Mouse (Mus musculus) heart, postnatal 36 days (tissue): ENCODE data around the gene Gm17455. TPM values are rescaled to one million over a fixed set of nuclear protein-coding genes. Genes with fewer than 3 reads are reported as not detected.

Source experiments
- DNase-seq, 2 experiments: peaks; one replicate each; pipeline ENCODE4 v3.0.0; 2021 to 2022
- intact Hi-C: fragments of 180-260 bp; cut with DNase I; formaldehyde crosslinking; loops from one replicate; pipeline ENCODE4 v1.15.1; 2025
- total RNA-seq, 2 experiments: library from RNA; stranded (reverse); gene quantifications; 2 replicates each; pipeline ENCODE4 v1.2.3; 2021

Gm17455 gene
- not detected for total RNA-seq

DNA sequence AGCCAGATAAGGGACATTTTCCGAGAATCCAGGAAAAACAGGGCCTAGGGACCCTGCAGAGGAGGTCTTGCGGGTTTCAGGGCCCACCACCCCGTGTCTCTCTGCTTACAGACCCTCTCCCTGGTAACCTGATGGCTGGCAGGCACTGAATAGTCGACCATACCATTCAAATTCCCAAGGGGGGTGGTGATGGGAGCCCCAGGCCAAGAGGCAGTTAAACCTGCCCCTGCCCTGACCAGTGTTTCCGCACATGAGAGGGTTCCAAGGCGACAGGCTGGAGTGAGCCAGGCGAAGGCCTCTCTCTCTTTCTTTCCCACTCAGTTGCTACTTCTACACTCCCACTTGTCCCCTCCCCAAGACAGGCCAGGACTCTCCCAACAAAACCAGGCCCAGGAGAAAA is at the start of gene Gm17455:
Gm17455 (plus strand) TSS at position 278 of the 400 bp plus-strand sequence.
- DNase-seq, result no peak
- intact Hi-C loops, result no loop called here

DNA sequence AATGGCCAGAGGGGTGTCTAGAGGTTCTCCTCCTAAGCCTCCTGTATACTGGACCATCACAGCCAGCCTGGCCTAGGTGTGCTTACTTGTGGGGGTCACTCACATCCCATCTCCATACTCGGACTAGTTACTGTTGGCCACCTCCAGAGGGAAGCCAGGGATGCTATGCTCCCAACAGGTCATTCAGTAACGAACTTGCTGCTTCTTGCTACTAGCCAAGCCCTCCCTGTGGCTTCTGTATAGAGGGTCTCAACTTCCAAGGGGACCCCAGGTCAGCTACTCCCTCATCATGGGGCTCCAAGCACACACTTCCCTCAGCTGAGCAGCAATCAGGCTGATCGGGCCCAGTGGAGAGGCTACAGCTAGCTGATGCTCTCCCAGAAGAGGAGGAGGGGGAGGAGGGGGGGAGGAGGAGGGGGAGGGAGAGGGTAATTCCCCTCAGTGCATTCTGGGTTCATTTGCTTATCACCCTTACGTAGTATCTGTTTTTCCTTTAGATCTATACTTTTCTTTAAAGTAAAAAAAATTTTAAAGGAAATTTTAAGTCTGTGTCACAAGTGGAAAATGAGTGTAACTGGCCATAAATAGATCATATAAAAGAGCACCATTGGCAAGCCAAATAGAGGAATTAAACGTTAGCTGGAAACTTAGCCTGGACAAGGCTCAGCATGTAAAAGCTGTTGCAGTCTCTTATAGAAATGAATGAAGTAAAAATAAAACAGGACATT is 49.3 kb upstream of the Gm17455 start:
- intact Hi-C loops, result loop anchor here (5.0 kb wide), 1 partner anchor 482 kb away; the partner anchor contains the start of gene Unc5b
- DNase-seq, result no peak

DNA sequence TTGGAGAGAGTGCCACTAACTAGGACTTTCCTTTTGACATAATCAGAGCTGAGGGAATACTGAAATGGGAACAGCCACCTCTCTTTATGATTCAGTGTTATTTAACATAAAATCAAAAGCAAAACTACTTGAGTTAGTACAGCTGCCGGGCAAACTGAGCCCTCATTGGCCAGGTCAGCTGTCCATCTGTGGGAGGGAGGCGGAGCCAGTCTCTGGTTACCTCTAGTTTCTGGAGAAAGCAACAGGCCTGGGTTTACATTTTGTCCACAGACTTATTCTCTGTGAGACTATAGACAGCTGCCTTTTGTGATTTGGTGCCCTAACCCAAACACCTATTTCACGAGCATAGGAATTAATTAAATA is 48.7 kb upstream of the Gm17455 start:
- peak; percentile 92 to 99 for DNase-seq
- intact Hi-C loops, result loop anchor here (5.0 kb wide), 1 partner anchor 482 kb away; the partner anchor contains the start of gene Unc5b

DNA sequence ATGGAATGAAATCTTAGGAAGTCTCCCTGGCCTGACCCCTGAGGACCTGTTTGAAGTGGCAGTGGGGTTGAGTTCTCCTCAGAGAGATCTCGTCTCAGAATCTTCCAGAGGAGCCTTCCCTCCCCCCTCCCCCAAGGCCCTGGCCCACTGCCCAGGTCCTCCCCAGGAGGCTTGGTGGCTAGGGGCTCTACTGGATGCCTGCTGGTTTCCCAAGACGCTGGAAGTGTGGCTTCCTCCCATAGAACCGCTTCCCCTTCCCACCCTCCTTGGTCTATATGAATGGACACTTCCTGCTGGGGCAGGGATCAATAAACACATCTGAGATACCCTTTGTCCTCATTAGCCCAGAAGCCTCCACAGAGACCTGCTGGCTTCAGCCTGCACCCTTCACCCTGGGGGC is 48.3 kb upstream of the Gm17455 start:
- no peak for DNase-seq
- intact Hi-C loops, result loop anchor here (5.0 kb wide), 1 partner anchor 481 kb away; the partner anchor contains the start of gene Unc5b

DNA sequence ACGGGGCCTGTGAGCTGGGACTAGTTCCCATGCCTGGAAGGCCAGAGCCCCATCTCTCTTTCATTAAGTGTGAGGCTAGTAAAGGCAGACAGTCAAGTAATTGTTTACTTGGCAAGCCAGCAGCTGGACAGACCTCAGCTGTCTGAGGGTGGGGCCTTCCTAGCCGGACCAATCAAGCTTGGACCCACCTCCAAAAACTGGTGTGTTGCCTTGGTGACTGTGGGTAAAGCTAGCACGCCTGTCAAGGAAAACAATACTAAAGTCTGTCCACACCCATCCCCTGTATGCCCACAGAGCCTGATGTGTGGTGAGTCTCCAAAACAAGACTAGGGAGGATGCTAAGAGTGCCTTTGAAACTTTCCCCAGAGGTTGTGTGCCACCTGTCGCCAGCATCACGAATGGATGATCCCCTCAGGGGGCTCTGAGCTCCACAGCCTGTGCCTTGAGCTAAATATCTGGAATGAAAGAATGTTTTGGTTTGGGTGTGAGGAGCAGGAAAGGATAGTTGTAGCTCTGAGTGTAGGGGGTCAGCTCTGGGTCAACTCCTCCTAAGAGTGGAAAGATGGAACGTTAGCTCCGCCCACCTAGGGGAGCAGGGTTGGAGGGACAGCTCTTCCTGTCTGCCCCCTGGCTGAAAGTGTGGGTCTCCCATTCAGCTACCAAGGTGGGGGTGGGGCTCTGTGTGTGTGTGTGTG is 47.6 kb upstream of the Gm17455 start:
- DNase-seq, result peak; percentile 77
- intact Hi-C loops, result loop anchor here (5.0 kb wide), 1 partner anchor 480 kb away; the partner anchor contains the start of gene Unc5b

DNA sequence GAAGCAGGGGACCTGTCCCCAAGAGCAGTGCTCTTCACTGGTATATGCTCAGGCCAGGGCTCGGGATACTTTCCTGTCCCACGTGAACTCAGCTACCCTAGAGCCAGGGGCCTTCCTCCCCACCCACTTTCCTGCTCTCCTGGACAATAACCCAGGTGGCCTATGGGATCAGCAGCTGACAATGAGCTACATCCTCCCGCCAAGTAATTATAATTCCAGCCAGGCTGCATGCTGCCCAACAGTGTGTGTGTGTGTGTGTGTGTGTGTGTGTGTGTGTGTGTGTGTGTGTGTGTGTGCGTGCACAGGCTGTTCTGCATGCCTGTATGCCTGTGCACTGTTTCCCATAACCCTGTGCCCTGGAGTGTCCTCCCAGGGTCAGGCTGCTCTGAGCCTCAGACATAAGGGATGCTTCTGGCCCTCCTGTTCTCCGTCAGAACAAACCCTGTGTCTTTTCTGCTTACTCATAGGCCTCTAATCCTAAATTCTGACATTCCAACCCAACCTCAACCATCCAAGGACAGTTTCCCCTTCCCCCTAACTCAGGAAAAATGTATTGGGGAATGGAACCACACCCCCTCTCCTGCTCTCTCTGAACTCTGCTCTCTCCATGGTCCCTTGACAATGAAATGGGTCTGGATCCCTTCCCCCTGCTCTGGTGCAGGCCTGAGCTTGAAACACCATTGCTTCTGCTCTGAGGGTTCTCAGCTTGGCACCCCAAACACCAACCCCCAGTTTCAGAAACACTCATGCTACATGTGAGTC is 46.1 kb upstream of the Gm17455 start:
- no peak for DNase-seq
- intact Hi-C loops, result loop anchor here (2.0 to 5.0 kb wide), 2 partner anchors 17 to 479 kb away; partner anchors contain the start of gene Unc5b

DNA sequence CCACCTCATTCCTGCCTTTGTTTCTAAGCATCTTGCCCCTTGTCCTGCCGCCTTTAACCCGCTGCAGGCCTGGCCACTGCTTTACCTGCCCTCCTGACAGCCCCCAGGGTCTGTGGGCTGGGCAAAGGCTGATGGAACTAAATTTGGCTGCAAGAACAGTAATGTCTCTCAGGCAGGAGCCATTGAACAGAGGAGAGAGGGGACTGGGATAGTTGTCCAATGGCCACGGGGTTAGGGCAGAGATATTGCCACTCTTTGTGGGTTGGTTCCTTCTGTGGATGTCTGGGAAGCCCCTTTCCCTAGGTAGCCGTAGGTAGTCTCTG is 45.6 kb upstream of the Gm17455 start:
- no peak for DNase-seq
- intact Hi-C loops, result loop anchor here (2.0 to 5.0 kb wide), 2 partner anchors 17 to 478 kb away; partner anchors contain the start of gene Unc5b

DNA sequence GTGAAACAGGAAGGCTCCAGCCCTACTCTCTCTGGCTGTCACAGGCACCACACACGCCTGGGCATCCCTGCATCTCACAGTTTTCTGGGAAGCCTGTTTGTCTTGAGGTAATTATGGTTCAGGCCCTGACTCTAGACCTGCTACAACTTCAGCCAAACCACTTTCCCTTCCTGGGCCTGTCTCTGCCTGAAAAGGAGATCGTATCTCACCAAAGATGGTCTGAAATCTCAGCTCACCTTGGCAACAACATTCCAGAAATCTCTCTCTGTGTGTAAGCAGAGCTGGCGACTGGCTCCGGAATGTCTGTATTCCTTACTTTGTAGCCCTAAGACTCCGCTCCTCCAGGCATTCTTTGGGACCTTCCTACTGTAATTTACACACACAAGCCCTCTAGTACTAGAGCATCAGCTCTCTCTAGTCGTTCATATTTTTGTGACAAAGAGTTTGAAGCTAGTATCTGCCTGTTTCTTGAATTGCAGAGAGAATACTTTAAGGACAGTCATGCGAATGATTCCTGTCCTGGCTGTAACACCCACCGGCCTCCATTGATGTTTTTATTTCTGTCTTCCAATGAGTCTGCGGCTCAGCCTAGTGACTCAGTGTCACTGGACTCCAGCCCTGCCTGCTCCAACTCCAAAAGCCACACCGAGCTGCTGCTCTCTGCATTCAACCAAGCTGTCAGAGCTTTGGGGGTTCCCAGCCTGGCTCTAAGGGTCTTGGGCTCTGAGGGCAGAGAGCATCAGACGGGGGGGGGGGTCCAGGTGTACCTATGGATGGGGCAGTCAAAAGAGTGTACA is 44.4 kb upstream of the Gm17455 start:
- DNase-seq, result no peak
- intact Hi-C loops, result loop anchor here (2.0 to 5.0 kb wide), 2 partner anchors 16 to 477 kb away; partner anchors contain the start of gene Unc5b

DNA sequence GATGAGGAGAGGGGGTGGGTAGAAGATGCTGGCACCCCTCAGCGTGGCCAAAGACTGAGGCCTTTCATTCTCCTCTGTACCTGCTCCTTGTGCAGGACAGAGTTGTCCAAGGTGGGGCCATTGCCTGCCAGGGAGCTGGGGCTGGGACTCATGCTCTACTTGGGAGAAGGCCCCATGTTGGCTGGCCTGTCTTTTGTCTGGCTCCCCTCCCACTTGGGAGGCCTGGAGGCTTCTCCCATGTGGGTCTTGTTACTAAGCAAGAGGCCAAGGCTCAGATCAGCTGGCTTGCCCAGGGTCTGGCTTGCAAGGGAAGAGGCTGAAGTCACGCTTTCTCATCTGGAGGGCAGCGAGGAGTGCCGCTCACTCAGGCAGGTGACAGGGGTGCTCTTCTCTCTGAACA is 42.1 kb upstream of the Gm17455 start:
- no peak for DNase-seq
- intact Hi-C loops, result no loop called here

DNA sequence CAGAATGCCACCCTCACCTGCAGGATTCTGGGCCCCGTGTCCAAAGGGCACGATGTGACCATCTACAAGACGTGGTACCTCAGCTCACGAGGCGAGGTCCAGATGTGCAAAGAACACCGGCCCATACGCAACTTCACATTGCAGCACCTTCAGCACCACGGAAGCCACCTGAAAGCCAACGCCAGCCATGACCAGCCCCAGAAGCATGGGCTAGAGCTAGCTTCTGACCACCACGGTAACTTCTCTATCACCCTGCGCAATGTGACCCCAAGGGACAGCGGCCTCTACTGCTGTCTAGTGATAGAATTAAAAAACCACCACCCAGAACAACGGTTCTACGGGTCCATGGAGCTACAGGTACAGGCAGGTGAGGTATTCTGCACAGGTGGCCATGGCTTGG is 41.6 kb upstream of the Gm17455 start:
- intact Hi-C loops, result no loop called here
- no peak for DNase-seq

DNA sequence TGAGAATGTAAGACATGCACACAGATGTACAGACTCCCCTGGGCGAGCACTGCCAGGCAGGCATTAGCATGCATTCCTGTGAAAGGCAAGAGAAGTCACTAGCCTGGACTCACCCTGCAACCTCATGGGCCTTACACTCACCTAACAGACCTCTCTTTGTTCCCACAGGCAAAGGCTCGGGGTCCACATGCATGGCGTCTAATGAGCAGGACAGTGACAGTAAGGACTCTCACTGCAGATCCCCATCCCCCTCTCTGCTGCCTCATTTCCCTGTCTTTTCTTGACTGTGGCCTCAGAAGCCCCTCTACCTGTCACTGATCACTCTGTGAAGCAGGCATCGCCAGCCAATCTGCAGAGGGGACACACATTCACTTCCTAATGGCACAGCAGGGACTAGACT is 40.8 kb upstream of the Gm17455 start:
- no peak for DNase-seq
- intact Hi-C loops, result no loop called here

DNA sequence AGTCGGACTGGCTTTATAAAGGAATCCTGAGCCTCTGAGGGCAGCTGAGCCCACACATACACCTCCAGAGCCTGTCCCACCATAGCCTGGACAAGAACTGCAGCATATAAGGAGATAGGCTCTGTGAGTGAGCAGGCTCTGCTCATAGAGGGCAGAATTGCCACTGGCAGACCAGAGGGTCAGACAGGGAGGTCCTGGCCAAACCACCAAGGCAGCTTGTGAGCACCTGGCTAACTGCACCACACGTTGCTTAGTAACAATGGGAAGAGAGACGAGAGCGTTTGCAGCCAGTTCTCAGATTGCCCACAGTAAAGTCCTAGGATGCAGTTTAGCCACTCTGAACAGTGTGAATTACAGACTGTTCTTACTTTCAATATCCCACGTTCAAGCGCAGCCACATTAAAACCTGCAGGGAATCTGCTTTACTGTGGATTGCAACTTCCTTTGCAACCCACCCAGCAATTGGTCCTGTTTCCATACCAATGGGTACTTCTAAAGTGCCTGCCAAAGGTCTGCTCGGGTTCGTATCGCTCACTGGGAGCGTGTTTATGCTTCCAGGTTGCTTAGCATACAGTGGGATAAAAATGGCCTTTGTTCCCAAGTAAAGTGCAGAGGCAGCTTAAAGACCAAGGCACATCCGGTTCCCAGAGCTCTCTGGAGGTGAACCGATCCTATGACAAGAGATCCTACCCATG is 37.8 kb upstream of the Gm17455 start:
- intact Hi-C loops, result no loop called here
- no peak for DNase-seq

DNA sequence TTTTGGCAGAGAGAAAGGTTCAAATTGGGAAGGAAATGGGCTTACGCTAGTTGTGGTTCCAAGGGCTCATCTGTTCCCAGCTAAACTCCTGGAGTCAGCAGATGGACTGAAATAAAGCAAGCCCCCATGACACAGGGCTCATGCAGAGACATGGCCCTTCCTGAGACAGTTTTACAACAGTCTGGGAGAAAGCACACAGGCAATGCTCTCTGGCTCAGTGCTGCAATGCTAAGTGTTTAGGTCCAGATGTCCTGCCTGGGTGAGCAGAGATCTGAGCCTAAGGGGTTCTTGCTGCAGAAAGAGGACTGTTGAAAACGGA is 37.3 kb upstream of the Gm17455 start:
- DNase-seq, result no peak
- intact Hi-C loops, result no loop called here

DNA sequence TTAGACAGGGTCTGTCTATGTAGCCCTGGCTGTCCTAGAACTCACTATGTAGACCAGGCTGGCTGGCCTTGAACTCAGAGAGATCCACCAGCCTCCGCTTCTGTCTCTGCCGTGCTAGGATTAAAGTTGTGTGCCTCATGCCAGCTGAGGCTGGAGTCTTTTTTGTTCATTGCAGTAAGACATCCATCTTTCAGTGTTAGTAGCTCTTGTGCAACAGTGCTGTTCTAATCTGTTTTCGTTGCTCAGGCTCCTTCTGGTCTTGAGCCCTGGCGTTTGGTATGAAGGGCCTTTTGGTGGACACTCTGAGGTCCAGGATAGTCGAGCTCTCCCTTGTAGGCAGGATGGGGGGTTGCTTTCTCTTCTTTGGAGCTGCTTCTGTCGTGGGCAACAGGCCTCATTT is 36.1 kb upstream of the Gm17455 start:
- no peak for DNase-seq
- intact Hi-C loops, result no loop called here

DNA sequence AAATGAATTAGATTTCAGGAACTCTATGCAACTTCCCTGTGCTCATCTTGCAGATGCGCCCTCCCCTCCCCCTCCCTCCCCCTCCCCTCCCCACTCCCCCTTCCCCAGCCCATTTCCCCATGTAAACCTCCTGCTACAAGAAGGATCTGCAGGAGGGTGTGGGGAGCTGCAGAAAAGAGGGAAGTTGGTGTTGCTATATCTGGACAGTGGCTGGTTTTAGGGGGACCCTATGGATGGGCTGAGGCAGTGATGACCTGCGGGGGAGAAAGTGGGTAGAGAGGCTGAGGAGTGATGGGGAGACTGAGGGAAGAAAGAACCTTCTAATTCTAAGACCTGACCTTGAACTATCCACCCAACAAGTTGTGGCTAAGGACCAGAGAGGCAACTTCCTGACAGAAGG is 32.4 kb upstream of the Gm17455 start:
- DNase-seq, result peak in 1 of 2 experiments; percentile 7
- intact Hi-C loops, result no loop called here

DNA sequence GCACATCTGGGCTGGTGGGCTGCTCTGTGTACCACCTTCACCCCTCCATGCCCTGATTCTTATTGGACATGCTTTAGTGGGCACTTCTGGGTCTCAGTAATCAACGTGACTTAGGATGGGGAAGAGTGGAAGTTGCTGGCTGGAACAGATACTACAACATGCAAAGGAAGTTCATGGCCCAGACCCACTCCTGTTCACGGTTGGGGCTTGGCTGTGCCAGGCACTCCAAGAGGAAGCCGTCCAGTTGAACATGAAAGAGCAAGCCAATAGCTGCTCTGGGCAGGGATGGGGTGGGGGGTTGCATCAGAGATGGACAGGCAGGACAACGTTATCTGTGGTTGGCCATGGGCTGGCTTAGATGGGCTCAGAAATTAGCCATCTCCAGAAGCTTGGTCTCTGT is 31.6 kb upstream of the Gm17455 start:
- intact Hi-C loops, result no loop called here
- DNase-seq, result no peak

DNA sequence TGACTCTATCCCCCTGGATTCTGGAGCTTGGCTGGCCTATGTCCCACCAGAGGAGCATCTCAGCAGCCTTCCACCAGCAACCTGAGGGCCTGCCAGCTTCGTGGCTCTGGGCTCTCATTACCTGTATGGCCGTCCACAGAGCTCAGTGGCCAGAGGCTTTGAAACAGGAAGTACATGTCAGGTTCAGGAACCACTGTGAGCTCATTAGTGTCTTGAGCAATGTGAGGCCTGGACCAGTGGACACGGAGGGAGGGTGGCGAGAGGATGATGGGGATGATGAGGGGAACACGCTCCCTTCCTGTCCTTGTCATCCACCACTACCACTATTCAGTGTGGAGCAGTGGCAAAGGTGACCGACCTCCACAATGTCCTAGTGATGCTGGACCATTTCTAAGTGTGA is 30.1 kb upstream of the Gm17455 start:
- no peak for DNase-seq
- intact Hi-C loops, result no loop called here

DNA sequence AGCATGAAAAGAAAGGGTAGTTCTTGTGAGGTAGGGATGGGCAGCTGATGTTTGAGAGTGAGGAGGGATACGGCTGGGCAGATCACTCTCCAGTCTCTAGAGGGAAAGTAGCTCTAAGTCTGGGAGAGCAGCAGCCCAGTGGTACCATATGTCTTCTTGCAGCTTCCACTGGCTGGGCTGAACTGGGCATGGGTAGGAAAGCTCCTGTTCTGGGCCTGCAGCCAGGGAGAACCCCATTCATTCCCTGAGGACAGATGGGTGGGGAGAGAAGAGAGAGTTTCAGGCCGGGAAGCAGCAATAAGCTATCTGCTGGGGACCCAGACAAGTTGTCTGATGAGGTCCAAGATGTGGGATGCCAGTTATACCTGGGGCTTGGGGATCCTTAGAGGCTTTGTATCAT is 29.4 kb upstream of the Gm17455 start:
- intact Hi-C loops, result loop anchor here (2.0 kb wide), 1 partner anchor 15 kb away; no protein-coding TSS in a partner anchor
- no peak for DNase-seq

DNA sequence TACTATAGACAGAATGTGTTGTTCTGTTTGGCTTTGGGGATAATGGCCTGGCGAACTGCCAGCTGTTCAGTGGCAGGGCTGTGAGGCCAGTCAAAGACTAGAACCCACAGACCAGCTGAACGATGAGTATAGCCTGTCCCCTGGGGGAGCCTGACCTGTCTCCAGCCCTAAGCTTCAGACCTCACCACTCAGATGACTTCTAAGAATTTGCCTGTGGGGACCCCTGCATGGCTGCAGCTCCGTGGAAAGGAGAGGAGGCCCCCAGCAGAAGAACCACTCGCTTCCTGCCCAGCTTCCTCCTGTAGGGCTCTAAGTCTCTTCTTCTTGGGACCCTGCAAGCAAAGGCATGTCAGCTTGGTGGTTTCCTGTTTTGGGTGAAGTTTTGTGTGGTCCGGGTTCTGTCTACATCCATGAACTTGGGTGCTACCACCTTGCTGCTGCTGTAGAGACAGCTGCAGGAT is 28.9 kb upstream of the Gm17455 start:
- no peak for DNase-seq
- intact Hi-C loops, result loop anchor here (2.0 kb wide), 1 partner anchor 16 kb away; no protein-coding TSS in a partner anchor
